16 mouse cellular contexts compared by ENCODE assay signal in the genomic region with DNA sequence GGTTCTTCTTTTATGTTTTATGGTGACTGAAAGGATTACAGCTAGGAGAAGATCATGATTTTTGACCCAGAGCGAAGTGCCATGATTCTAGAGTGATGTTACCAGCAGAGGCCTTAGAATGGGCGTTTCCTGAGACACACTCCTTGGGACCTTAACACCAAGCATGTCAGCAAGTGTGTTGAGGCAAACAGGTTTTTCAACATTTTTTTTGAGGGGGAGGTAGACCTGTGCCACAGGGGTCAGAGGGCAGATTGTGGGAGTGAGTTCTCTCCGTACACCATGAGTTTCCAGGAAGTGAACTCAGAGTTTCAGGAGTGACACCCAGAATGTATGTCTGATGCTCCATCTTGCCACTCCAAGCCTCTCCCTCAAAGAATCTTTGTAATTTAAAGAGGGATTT.
"Had no signal": no experiment of that assay in that cellular context is flagged by ENCODE, and none has a peak within 500 bp of the region (broad histone marks: within the 10 kb centered on the region; RNA-seq: fewer than 3 reads in every experiment).

No protein-coding gene starts in this region.

- H3K27me3 ChIP-seq: neural tube, embryonic 13.5 days; neural tube, embryonic 15.5 days; stomach, embryonic 15.5 days had no signal

- H3K9ac ChIP-seq: neural tube, embryonic 13.5 days; neural tube, embryonic 15.5 days; stomach, embryonic 15.5 days had no signal

- H3K4me2 ChIP-seq: neural tube, embryonic 13.5 days; neural tube, embryonic 15.5 days; stomach, embryonic 15.5 days had no signal

- H3K4me1 ChIP-seq: neural tube, embryonic 13.5 days; neural tube, embryonic 15.5 days; stomach, embryonic 15.5 days had no signal

- H3K9me3 ChIP-seq: neural tube, embryonic 13.5 days; neural tube, embryonic 15.5 days; stomach, embryonic 15.5 days had no signal

- H3K27ac ChIP-seq: neural tube, embryonic 13.5 days; neural tube, embryonic 15.5 days; stomach, embryonic 15.5 days; stomach, postnatal 0 days had no signal

- H3K4me3 ChIP-seq: neural tube, embryonic 13.5 days; neural tube, embryonic 15.5 days; stomach, embryonic 15.5 days had no signal

- H3K36me3 ChIP-seq: neural tube, embryonic 13.5 days; neural tube, embryonic 15.5 days; stomach, embryonic 15.5 days had no signal

- DNase-seq: retina, postnatal 1 day; right cerebral cortex, adult 18-20 months; right cerebral cortex, postnatal 14 days; right cerebral cortex, postnatal 25 days; right cerebral cortex, postnatal 4 days; spleen, adult 18-20 months; thymus, adult 18-20 months; thymus, adult 2 months; thymus, postnatal 14 days; thymus, postnatal 25 days; thymus, postnatal 36 days; thymus, postnatal 4 days had no signal
